Mouse (Mus musculus): ENCODE measurements at regions not wholly inside any gene's neighbourhood (a gene's known extent, or its start where the extent isn't known, plus 50 kb on each side); places are given as distances from the start of the nearest gene placed in this dataset.
A peak's percentile ranks its signal among the peaks of the same experiment; 100 is the strongest.

- peak; percentile 30 for DNase-seq (ENCODE audit: low read depth, low spot score)
These were observed 57.4 kb downstream of the Gm21962 start for GRCm38 (mm10) chr3:137728689-137729088.

GRCm38 (mm10) chr3:137729421-137729820 lies 58.1 kb downstream of the Gm21962 start:
- DNase-seq (ENCODE audit: low read depth, low spot score) = no peak

- DNase-seq (ENCODE audit: low read depth, low spot score) = peak; percentile 44
These were observed 66.0 kb downstream of the Gm21962 start for GRCm38 (mm10) chr3:137737222-137737800.

- DNase-seq (ENCODE audit: low read depth, low spot score) = no peak
These were observed 70.2 kb downstream of the Gm21962 start for GRCm38 (mm10) chr3:137741528-137741927.

- DNase-seq (ENCODE audit: low read depth, low spot score) = no peak
These were observed 70.8 kb downstream of the Gm21962 start for GRCm38 (mm10) chr3:137742119-137742518.

GRCm38 (mm10) chr3:137751732-137752260 lies 80.5 kb downstream of the Gm21962 start:
- DNase-seq (ENCODE audit: low read depth, low spot score) = no peak

DNA sequence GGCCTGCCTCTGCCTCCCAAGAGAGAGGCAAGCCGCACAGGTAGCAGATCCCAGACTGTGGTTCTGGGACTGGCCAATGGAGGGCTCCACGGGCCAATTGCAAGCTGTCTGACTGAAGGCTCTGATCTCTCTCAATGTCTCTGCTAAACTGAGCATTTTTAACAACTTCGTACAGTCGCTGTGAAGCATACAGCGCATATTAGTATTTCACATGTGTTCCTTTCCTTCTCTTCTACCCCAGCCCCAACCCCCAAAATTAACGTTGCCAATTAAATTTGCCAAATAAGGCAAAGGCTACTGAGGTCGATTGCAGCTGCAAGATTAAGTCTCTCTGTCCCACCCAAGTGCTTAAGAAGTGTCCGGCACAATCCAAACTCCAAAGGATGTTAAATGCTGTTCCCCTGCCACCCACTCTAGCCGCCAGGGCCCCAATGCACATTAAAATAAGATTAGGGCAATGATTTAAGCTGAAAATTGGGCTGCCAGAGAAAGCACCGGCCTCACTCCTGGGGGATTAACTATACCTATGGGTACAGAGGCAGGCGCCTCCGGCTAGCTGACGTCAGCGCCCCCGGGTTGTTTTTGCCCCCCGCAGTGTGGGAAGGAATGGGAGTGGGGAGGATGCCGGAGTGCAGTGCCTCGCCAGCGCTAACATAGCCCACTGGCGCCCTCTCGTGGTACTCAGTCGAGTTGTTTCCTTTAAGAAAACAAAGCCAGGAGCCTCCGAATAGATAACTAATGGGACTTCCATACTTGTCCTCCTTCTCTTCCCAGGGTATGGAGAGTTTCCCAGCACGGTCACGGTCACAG lies 81.3 kb downstream of the Gm21962 start:
- DNase-seq (ENCODE audit: low read depth, low spot score) = peak; percentile 93

DNA sequence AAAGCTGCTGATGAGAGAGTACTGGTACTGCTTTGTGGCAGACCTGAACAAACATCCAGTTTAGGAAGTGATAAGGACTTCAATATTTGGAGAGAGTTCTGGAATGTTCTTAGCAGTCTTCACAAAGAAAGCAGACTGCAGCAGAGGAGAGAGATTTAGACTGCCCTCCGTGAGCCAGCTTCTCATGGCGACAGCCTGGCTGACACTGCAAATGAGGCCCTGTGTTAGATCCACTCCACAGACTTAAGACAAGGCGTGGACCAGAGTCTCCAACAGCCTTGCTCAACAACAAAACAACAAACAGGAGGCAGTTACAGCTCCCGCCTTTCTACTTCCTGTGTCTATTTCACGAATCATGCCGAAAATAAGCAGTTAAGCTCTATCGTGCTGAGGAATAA lies 81.9 kb downstream of the Gm21962 start:
- no peak for DNase-seq (ENCODE audit: low read depth, low spot score)

DNA sequence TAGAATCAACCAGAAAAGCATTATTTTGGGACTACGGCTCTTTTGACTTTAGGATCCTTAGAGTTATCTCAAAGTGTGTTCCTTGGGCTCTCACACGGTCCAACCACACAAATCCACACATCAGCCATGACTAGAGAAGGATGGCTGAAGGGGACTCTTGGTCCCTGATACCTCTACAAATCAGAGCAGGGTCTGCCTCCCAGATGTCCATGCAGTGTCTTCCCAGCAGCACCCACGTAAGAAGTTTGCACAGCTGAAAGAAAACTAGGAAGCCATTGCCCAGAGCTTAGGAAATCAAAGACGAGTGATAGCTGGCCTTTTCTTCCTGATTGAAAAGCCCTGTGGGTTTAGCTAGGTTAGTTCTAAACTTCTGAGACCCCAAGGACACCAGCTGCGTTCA lies 84.1 kb downstream of the Gm21962 start:
- no peak for DNase-seq (ENCODE audit: low read depth, low spot score)

DNA sequence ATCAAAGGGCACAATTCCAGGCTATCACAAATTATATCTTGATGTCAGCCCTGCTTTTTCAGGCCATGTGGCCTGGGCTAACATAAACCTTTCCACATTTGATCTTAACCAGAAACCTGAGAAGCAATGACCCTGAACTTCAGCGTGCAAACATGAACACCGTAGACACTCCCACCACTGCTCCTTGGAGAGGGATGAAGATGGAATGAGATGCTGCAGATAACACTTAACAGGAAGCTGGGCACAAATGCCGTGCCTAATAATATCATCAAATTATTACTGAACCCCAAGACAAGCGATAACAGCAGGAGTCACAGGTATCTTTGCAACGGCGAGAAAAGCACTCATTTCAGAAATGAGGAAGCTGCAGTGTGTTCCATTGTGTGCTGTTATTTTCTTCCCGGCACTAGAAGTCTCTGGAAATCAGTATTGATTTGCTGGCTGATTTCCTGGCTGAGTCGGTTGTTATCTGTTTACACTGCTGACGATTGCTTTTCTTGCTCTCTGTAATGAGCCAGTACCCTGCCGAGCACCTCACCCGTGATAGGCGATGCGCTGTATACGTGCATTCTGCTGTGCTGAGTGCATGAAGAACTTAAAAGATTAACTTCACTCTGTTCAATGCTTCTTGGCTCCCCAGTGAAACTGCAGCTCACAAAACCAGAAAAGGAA lies 91.0 kb downstream of the Gm21962 start:
- peak; percentile 57 for DNase-seq (ENCODE audit: low read depth, low spot score)

GRCm38 (mm10) chr3:137763406-137763805 lies 92.1 kb downstream of the Gm21962 start:
- peak; percentile 26 for DNase-seq (ENCODE audit: low read depth, low spot score)

DNA sequence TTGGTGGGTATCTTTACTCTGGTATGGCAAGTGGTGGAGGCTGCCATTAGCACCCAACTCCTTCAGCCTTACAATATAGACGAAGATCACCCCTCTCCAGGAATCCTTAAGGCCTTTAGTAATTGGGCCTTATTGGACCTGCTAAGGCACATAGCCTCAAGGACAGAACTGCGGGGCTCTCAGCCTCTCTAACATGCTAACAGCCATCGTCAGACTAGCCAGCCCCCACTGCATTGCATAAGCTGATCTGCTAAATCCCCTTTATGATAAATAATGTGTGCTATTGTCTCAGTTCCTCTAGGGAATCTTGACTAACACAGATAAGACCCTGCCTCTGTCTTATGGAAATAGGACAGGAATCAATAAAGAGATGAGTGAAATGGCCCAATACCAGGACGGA lies 95.7 kb upstream of the H2afz start:
- DNase-seq (ENCODE audit: low read depth, low spot score) = no peak

DNA sequence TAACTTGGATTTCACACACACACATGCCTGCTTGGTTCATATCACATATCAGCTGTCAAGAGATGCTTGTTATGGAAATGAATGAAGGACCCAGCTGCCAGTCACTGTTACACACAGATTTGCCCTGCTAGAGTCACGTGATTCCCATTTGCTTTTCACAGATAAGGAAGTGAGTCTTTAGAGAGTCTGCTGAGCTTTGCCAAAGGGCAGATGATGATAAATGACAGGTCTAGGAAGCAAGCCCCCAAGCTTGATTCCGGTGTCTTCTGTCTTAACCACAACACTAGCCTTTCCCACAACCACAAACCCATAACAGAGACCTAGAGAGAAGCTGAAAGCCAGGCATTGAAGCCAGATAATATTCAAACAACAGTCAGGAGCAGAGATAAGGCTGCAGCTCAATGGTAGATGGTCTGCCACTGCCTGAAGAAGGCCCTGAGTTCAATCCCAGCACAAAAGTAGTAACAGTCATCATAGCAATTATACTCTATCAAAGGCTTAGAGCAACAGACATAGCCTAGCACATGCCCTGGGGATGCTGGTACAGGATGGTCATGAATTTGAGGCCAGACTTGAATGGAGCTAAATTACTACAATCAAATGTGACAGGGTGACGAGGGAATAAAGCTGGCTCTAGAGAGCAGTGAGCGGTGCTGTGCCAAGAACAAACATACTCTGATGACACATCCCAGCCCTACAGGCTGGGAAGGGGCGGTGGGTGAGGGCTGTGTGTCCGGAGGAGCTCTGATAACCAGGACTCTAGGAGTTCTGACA lies 89.0 kb upstream of the H2afz start:
- DNase-seq (ENCODE audit: low read depth, low spot score) = no peak

DNA sequence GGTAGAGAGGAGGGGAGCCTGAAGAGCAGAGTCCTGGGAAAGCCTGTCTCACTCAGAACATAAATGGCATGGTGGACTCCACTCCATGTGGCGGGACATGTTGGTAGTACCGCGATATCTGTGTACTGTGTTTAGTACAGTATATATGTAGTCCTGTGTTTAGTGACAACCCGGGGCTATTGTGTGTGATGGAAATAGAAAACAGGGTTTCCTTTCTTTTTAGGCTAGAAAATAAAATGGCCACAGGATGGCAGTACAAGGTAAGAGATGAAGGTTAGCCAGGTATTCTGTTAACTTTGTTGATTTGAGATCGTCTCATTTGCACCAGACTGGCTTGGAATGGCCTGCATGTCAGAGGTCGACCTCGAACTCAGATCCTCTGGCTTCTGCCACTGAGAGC lies 86.2 kb upstream of the H2afz start:
- peak; percentile 58 for DNase-seq (ENCODE audit: low read depth, low spot score)

DNA sequence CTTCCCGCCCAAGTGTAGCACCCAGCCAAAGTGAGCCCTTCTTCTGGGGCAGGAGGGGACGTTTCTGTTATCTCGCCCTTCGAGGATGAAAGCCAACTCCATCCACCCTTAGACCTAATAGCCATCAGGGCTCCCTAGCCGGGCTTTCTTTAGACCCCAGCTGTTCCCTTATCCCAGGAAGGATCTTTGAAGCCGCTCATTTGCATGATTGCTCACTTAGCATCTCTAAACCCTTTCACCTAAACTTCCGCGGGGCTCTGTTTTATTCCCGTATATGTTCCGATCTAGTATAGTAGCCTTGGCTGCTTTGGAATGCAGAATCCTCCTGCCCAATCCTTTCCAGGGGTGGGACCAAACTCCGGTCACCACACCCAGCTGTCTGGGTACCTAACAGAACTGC lies 84.3 kb upstream of the H2afz start:
- no peak for DNase-seq (ENCODE audit: low read depth, low spot score)

- DNase-seq (ENCODE audit: low read depth, low spot score) = no peak
These were observed 81.5 kb upstream of the H2afz start for GRCm38 (mm10) chr3:137782836-137783235.

DNA sequence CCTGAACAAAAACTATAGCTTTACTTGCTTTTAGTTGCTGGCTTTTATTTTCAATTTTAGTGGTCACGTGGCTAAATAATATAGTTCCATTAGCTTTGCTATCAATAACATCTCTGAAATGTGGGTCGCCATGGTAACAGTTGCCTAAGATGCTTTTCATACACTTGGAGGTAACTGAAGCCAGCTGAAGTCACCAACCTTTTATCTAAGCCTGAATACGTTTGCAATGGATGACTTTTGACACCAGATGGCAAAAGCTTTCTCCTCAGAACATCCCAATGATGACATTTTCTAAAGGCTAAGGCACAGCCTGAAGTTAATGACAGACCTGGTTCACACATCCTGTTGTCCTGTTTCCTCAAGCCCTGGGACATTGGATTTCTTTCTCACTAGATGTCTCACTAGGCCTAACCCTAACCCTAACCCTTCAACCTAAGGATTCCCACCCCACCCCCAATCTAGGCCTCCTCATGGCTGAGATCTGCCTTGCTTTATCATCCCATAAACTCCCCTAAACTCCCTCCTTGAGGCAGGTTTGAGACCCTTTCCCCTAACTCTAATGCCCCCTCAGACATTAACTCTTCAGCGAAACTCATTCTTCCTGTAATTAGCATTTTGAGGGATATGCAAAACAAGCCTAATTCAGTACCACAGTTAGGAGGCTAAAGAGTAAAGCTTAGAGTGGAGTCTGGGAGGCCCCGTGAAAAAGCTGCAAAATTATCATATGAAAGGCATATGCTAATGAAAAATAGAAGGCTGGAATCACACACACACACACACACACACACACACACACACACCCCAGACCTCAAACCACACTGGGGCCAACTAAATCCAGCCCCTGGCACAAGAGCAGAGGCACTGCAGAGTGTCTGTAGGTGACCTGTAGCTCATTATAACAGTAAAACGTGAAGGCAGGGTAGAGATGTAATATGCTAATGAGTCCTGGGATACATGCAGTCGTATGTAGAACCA lies 80.1 kb upstream of the H2afz start:
- DNase-seq (ENCODE audit: low read depth, low spot score) = peak; percentile 29

GRCm38 (mm10) chr3:137785224-137785623 lies 79.1 kb upstream of the H2afz start:
- no peak for DNase-seq (ENCODE audit: low read depth, low spot score)

- DNase-seq (ENCODE audit: low read depth, low spot score) = no peak
These were observed 78.4 kb upstream of the H2afz start for GRCm38 (mm10) chr3:137785871-137786270.

- DNase-seq (ENCODE audit: low read depth, low spot score) = no peak
These were observed 74.6 kb upstream of the H2afz start for GRCm38 (mm10) chr3:137789671-137790070.

- DNase-seq (ENCODE audit: low read depth, low spot score) = no peak
These were observed 73.9 kb upstream of the H2afz start for GRCm38 (mm10) chr3:137790340-137790739.

Measured in brain, adult 2 months (tissue).